21 mouse cellular contexts compared by ENCODE assay signal in the genomic region with DNA sequence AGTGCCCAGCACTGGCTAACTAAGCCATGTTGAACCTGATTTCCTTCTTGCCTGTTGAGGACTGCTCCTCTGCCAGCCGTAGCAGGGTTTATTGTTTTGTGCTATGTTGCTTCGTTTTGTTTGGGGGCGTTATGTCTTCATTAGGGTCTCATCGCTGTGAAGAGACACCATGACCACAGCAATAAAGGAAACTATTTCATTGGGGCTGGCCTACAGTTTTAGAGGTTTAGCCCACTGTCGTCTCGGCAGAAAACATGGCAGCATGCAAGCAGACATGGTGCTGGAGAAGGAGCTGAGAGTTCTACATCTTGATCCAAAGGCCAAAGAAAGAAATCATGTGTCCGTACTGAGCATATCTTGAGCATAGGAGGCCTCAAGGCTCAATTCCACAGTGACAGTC.
DNase-seq lines count a peak whose midpoint lies in the region; ATAC-seq lines count a peak whose summit lies in the region.
"Had no signal": no experiment of that assay in that cellular context is flagged by ENCODE, and none has a peak within 500 bp of the region (broad histone marks: within the 10 kb centered on the region; RNA-seq: fewer than 3 reads in every experiment).

No protein-coding gene starts in this region.

- WGBS in forebrain, embryonic 11.5 days: 94% methylated on average over 7 of the region's 7 CpGs
- whole genome bisulfite sequencing in forebrain, embryonic 10.5 days: 93% methylated on average over 7 of the region's 7 CpGs
- WGBS in heart, embryonic 12.5 days: 88% methylated on average over 7 of the region's 7 CpGs
- WGBS in heart, embryonic 10.5 days: 96% methylated on average over 7 of the region's 7 CpGs

- no peak overlapping the region for H3K9ac ChIP-seq in forebrain, embryonic 11.5 days (ENCODE audit: low read length)
- no peak overlapping the region for H3K9ac ChIP-seq in heart, embryonic 12.5 days

- no peaks in the 10 kb centered on the region for H3K27me3 ChIP-seq in forebrain, embryonic 11.5 days (ENCODE audit: control insufficient read depth, insufficient read depth, low read length)
- no peaks in the 10 kb centered on the region for H3K27me3 ChIP-seq in forebrain, embryonic 10.5 days (ENCODE audit: poor library complexity, severe bottlenecking)
- H3K27me3 ChIP-seq in heart, embryonic 12.5 days (replicated peaks): no peaks in the 10 kb centered on the region
- H3K27me3 ChIP-seq in heart, embryonic 10.5 days (ENCODE audit: insufficient read depth, poor library complexity, severe bottlenecking): no peaks in the 10 kb centered on the region
- H3K27me3 ChIP-seq: CH12.LX, Patski had no signal

- H3K9me3 ChIP-seq in forebrain, embryonic 11.5 days (ENCODE audit: control insufficient read depth, low read length): no peaks in the 10 kb centered on the region
- no peaks in the 10 kb centered on the region for H3K9me3 ChIP-seq in forebrain, embryonic 10.5 days
- H3K9me3 ChIP-seq in heart, embryonic 12.5 days (replicated peaks): 0 out of 2 replicates have a peak, but pooled peaks cover 4% of the 10 kb centered on the region
- H3K9me3 ChIP-seq in heart, embryonic 10.5 days: no peaks in the 10 kb centered on the region

- H3K27ac ChIP-seq in forebrain, embryonic 11.5 days (ENCODE audit: low read depth, low read length): no peak overlapping the region
- no peak overlapping the region for H3K27ac ChIP-seq in forebrain, embryonic 10.5 days
- no peak overlapping the region for H3K27ac ChIP-seq in heart, embryonic 12.5 days (ENCODE audit: poor library complexity, severe bottlenecking)
- H3K27ac ChIP-seq in heart, embryonic 10.5 days: no peak overlapping the region

- peak; percentile 21 for DNase-seq in forebrain, embryonic 11.5 days (ENCODE audit: low spot score)
- no peak for DNase-seq in forebrain, embryonic 10.5 days (ENCODE audit: extremely low spot score, low spot score)
- DNase-seq in heart, adult 11 months: peak; percentile 74
- peak; percentile 51 for DNase-seq in heart, embryonic 10.5 days (ENCODE audit: low spot score)
- DNase-seq in heart, adult 9 months (ENCODE audit: low spot score in 2 of 2): no peak
- DNase-seq: adrenal gland, adult 2 months; adrenal gland, adult 8-10 months; adrenal gland, postnatal 10 days; adrenal gland, postnatal 14 days; adrenal gland, postnatal 25 days; adrenal gland, postnatal 36 days; B cell, adult 2 months; cerebellum, adult 11 months; cerebellum, adult 11-12 months; cerebellum, adult 18-20 months had no signal

- no peak for ATAC-seq in forebrain, embryonic 11.5 days (replicated peaks; ENCODE audit: low FRiP score)
- no peak for ATAC-seq in heart, embryonic 12.5 days (ENCODE audit: insufficient number of reproducible peaks, low FRiP score)
- ATAC-seq: activated CD4-positive, CD25-positive, alpha-beta regulatory T cell, adult 4 months; CD4-positive, CD25-positive, alpha-beta regulatory T cell, adult 4 months; Patski had no signal

- H3K4me2 ChIP-seq in forebrain, embryonic 11.5 days (ENCODE audit: low read depth, low read length, severe bottlenecking): no peak overlapping the region
- H3K4me2 ChIP-seq in heart, embryonic 12.5 days: no peak overlapping the region

- H3K36me3 ChIP-seq in forebrain, embryonic 11.5 days (ENCODE audit: control insufficient read depth, insufficient read depth, low read length): no peaks in the 10 kb centered on the region
- H3K36me3 ChIP-seq in forebrain, embryonic 10.5 days (replicated peaks): no peaks in the 10 kb centered on the region
- H3K36me3 ChIP-seq in heart, embryonic 12.5 days: no peaks in the 10 kb centered on the region
- no peaks in the 10 kb centered on the region for H3K36me3 ChIP-seq in heart, embryonic 10.5 days
- H3K36me3 ChIP-seq: G1E had no signal

- H3K4me1 ChIP-seq in forebrain, embryonic 11.5 days (replicated peaks; ENCODE audit: control insufficient read depth, insufficient read depth, low read length): 0 out of 2 replicates have a peak, but pooled peaks cover 3% of the 10 kb centered on the region
- H3K4me1 ChIP-seq in forebrain, embryonic 10.5 days: peaks cover 36% of the 10 kb centered on the region
- H3K4me1 ChIP-seq in heart, embryonic 12.5 days (replicated peaks): peaks cover 43% of the 10 kb centered on the region
- H3K4me1 ChIP-seq in heart, embryonic 10.5 days: peaks cover 54% of the 10 kb centered on the region

- no peak overlapping the region for H3K4me3 ChIP-seq in forebrain, embryonic 11.5 days (ENCODE audit: low read depth, low read length)
- H3K4me3 ChIP-seq in forebrain, embryonic 10.5 days: no peak overlapping the region
- no peak overlapping the region for H3K4me3 ChIP-seq in heart, embryonic 12.5 days
- H3K4me3 ChIP-seq in heart, embryonic 10.5 days: no peak overlapping the region

Comparison
In these comparisons a context has a peak if more than half of its experiments do, and no peak if none do; other contexts are left out.
1. DNase-seq: peak in forebrain, embryonic 11.5 days (single experiment), heart, adult 11 months (single experiment) and heart, embryonic 10.5 days (single experiment); none in forebrain, embryonic 10.5 days (single experiment) and heart, adult 9 months (0 of 2).